11 mouse cellular contexts compared by ENCODE assay signal in genomic region chr2:91652863-91653262, GRCm38 (mm10). TPM values are rescaled to one million over a fixed set of nuclear protein-coding genes. Genes with fewer than 3 reads are reported as not detected.
DNase-seq lines count a peak whose midpoint lies in the region; ATAC-seq and TF ChIP-seq lines count a peak whose summit lies in the region.
"Had no signal": no experiment of that assay in that cellular context is flagged by ENCODE, and none has a peak within 500 bp of the region (broad histone marks: within the 10 kb centered on the region; RNA-seq: fewer than 3 reads in every experiment).

No protein-coding gene starts in this region.

- ATAC-seq in frontal cortex, adult (ENCODE audit: low TSS enrichment): peak; percentile 38
- ATAC-seq in liver, embryonic 12.5 days: no peak

- peaks cover 28% of the 10 kb centered on the region for H3K4me1 ChIP-seq in testis, adult 2 months (ENCODE audit: control insufficient read depth, insufficient read depth, low read length)
- peaks cover 40% of the 10 kb centered on the region for H3K4me1 ChIP-seq in liver, embryonic 12.5 days

- peak overlapping the region; percentile 56 for H3K4me3 ChIP-seq in testis, adult 2 months (ENCODE audit: control insufficient read depth, low read depth, low read length)
- H3K4me3 ChIP-seq in liver, embryonic 12.5 days: no peak overlapping the region
- H3K4me3 ChIP-seq: hindbrain, embryonic 15.5 days; liver, embryonic 15.5 days had no signal

- no peak; the same call in 1 of the 2 replicates for TF ChIP-seq POLR2A in testis, adult 2 months (IDR thresholded peaks at IDR 0.05; ENCODE audit: control insufficient read depth, low read depth, low read length)

- no peak overlapping the region for H3K4me2 ChIP-seq in liver, embryonic 12.5 days
- H3K4me2 ChIP-seq: hindbrain, embryonic 15.5 days; liver, embryonic 15.5 days had no signal

- H3K9me3 ChIP-seq in liver, embryonic 12.5 days (replicated peaks): no peaks in the 10 kb centered on the region
- H3K9me3 ChIP-seq: hindbrain, embryonic 15.5 days; liver, embryonic 15.5 days had no signal

- no peaks in the 10 kb centered on the region for H3K27me3 ChIP-seq in testis, adult 2 months (ENCODE audit: control insufficient read depth, insufficient read depth, low read length)
- no peaks in the 10 kb centered on the region for H3K27me3 ChIP-seq in liver, embryonic 12.5 days (replicated peaks)
- H3K27me3 ChIP-seq: hindbrain, embryonic 15.5 days; liver, embryonic 15.5 days had no signal

- no peak for DNase-seq in frontal cortex, postnatal 10 days (ENCODE audit: low spot score in 2 of 2)
- DNase-seq in layer of hippocampus, adult 18-20 months (ENCODE audit: low spot score in 2 of 2): peak; percentile 31 to 40
- no peak for DNase-seq in layer of hippocampus, postnatal 14 days (ENCODE audit: low spot score in 2 of 2)
- DNase-seq in testis, postnatal 14 days (ENCODE audit: low spot score): no peak
- DNase-seq in adrenal gland, adult 18-20 months (ENCODE audit: low spot score in 2 of 2): no peak
- DNase-seq: cerebellum, postnatal 25 days had no signal

- no peak for TF ChIP-seq CTCF in testis, adult 2 months (IDR thresholded peaks at IDR 0.05; ENCODE audit: control insufficient read depth, insufficient read depth, insufficient replicate concordance, low read depth, low read length)

- peaks cover 5% of the 10 kb centered on the region for H3K36me3 ChIP-seq in testis, adult 2 months (ENCODE audit: control insufficient read depth, insufficient read depth, low read length)
- H3K36me3 ChIP-seq in liver, embryonic 12.5 days: peaks cover 65% of the 10 kb centered on the region

- H3K27ac ChIP-seq in testis, adult 2 months (ENCODE audit: control insufficient read depth, insufficient read depth, low read depth, low read length): peak overlapping the region; percentile 69
- H3K27ac ChIP-seq in liver, embryonic 12.5 days: no peak overlapping the region
- H3K27ac ChIP-seq: hindbrain, embryonic 15.5 days; liver, embryonic 15.5 days had no signal

- H3K9ac ChIP-seq in liver, embryonic 12.5 days: no peak overlapping the region
- H3K9ac ChIP-seq: hindbrain, embryonic 15.5 days; liver, embryonic 15.5 days had no signal

- 61% methylated on average over 6 of the region's 6 CpGs for WGBS in liver, embryonic 12.5 days (ENCODE audit: insufficient replicate concordance)

RNA-seq across cellular contexts. Expression of gene Arhgap1, which starts 3.2 kb away (rescaled TPM):
- total RNA-seq in layer of hippocampus, adult 18-20 months (2021): 10 to 100 TPM; 62.1 to 65.6 TPM
- 10 to 100 TPM; 65.8 to 68.0 TPM for total RNA-seq in layer of hippocampus, postnatal 14 days (2021)
- 22.8 and 23.7 TPM in 2 replicates for polyA plus RNA-seq in testis, adult 2 months (2012; rRNA removed)
- total RNA-seq in adrenal gland, adult 18-20 months (2021): 10 to 100 TPM; 53.3 to 58.3 TPM
- polyA plus RNA-seq in liver, embryonic 12.5 days (2016; fragmentation: Nextera tagmentation; extraction: Ambion mirVana): 59.8 and 66.1 TPM in 2 replicates

RNA-seq across cellular contexts. Expression of gene Zfp408, which starts 3.3 kb away (rescaled TPM):
- total RNA-seq in layer of hippocampus, adult 18-20 months (2021): 1 to 10 TPM; 7.2 to 9.4 TPM
- total RNA-seq in layer of hippocampus, postnatal 14 days (2021): 10 to 100 TPM; 11.1 to 13.0 TPM
- polyA plus RNA-seq in testis, adult 2 months (2012; rRNA removed): 6.3 and 6.5 TPM in 2 replicates
- total RNA-seq in adrenal gland, adult 18-20 months (2021): 10 to 100 TPM; 10.4 to 13.2 TPM
- 5.0 and 5.9 TPM in 2 replicates for polyA plus RNA-seq in liver, embryonic 12.5 days (2016; fragmentation: Nextera tagmentation; extraction: Ambion mirVana)

RNA-seq across cellular contexts. Expression of gene F2, which starts 16.6 kb away (rescaled TPM):
- not detected for total RNA-seq in layer of hippocampus, adult 18-20 months (2021)
- total RNA-seq in layer of hippocampus, postnatal 14 days (2021): under 1 TPM in 1 of 2 experiments, not detected in 1; 0.25 TPM
- polyA plus RNA-seq in testis, adult 2 months (2012; rRNA removed): 0.08 and 0.14 TPM in 2 replicates
- under 1 TPM in 1 of 2 experiments, not detected in 1; 0.50 TPM for total RNA-seq in adrenal gland, adult 18-20 months (2021)
- polyA plus RNA-seq in liver, embryonic 12.5 days (2016; fragmentation: Nextera tagmentation; extraction: Ambion mirVana): 121 and 125 TPM in 2 replicates

RNA-seq across cellular contexts. Expression of gene Atg13, which starts 57.5 kb away (rescaled TPM):
- total RNA-seq in layer of hippocampus, adult 18-20 months (2021): 10 to 100 TPM; 78.0 to 79.6 TPM
- 10 to 100 TPM; 57.2 to 59.5 TPM for total RNA-seq in layer of hippocampus, postnatal 14 days (2021)
- 37.5 and 38.3 TPM in 2 replicates for polyA plus RNA-seq in testis, adult 2 months (2012; rRNA removed)
- 10 to 100 TPM; 33.5 to 64.5 TPM for total RNA-seq in adrenal gland, adult 18-20 months (2021)
- 12.8 and 14.7 TPM in 2 replicates for polyA plus RNA-seq in liver, embryonic 12.5 days (2016; fragmentation: Nextera tagmentation; extraction: Ambion mirVana)

RNA-seq across cellular contexts. Expression of gene Harbi1, which starts 57.8 kb away (rescaled TPM):
- 1 to 10 TPM; 7.1 TPM for total RNA-seq in layer of hippocampus, adult 18-20 months (2021)
- 1 to 10 TPM; 7.5 to 8.5 TPM for total RNA-seq in layer of hippocampus, postnatal 14 days (2021)
- polyA plus RNA-seq in testis, adult 2 months (2012; rRNA removed): 3.3 and 4.0 TPM in 2 replicates
- 1 to 10 TPM; 6.3 to 8.6 TPM for total RNA-seq in adrenal gland, adult 18-20 months (2021)
- polyA plus RNA-seq in liver, embryonic 12.5 days (2016; fragmentation: Nextera tagmentation; extraction: Ambion mirVana): 8.4 and 10.6 TPM in 2 replicates

Comparison
In these comparisons a context has a peak if more than half of its experiments do, and no peak if none do; other contexts are left out.
1. DNase-seq: peak in layer of hippocampus, adult 18-20 months (2 of 2); none in frontal cortex, postnatal 10 days (0 of 2), layer of hippocampus, postnatal 14 days (0 of 2), testis, postnatal 14 days (single experiment) and adrenal gland, adult 18-20 months (0 of 2).